Mouse (Mus musculus): ENCODE results near the gene Mad1l1. TPM values are rescaled to one million over a fixed set of nuclear protein-coding genes. Genes with fewer than 3 reads are reported as not detected.
"Not testable (repeated sequence)": the region's sequence is repeated elsewhere in the genome, so short reads cannot be mapped to it uniquely, and the experiment has no call there.

Mad1l1 gene
- polyA plus RNA-seq, 1 experiment from 2014 or later: 25.2 TPM

DNA sequence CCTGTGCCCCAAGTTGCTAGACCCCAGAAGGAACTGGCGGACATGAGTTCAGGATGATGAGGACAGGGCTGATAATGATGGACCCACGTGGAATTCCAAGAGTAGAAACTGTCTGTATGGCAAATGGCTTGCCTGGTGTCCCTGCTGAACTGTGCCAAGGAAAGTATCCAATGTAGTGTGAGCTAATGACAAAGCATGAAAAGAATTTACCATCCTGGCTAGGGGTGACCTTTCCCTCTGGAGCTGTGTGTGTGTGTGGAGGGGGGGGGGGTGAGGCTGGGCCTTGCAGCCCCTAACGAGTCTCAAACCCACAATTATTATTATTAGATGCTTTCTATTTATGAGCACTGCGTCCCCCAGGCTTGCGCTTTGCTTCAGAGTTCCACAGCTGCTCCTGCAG is 307.7 kb downstream of the Mad1l1 start:
- ATAC-seq (ENCODE audit: extremely low read depth, insufficient number of reproducible peaks, low FRiP score, low TSS enrichment): 0 out of 2 replicates have a peak, but pooled peaks have one; percentile 16
- no peaks in the 10 kb centered on the region for H3K27me3 ChIP-seq (replicated peaks)
- peak overlapping the region; percentile 15; the same call in 1 of the 2 replicates for H3K9ac ChIP-seq
- WGBS: 60% methylated on average over 5 of the region's 5 CpGs
- H3K36me3 ChIP-seq: 0 out of 2 replicates have a peak, but pooled peaks cover 5% of the 10 kb centered on the region
- no peak overlapping the region for H3K4me2 ChIP-seq
- H3K4me3 ChIP-seq: no peak overlapping the region
- peak overlapping the region; percentile 52; the same call in 1 of the 2 replicates for H3K27ac ChIP-seq (replicated peaks)
- H3K9me3 ChIP-seq: no peaks in the 10 kb centered on the region
- H3K4me1 ChIP-seq: peaks cover 27% of the 10 kb centered on the region

GRCm38 (mm10) chr5:140012286-140012967 is 308.9 kb downstream of the Mad1l1 start:
- H3K36me3 ChIP-seq: 0 out of 2 replicates have a peak, but pooled peaks cover 5% of the 10 kb centered on the region
- no peak overlapping the region for H3K4me3 ChIP-seq
- H3K4me1 ChIP-seq: peaks cover 38% of the 10 kb centered on the region
- no peaks in the 10 kb centered on the region for H3K9me3 ChIP-seq
- H3K27ac ChIP-seq (replicated peaks): no peak overlapping the region
- H3K27me3 ChIP-seq (replicated peaks): no peaks in the 10 kb centered on the region
- no peak for ATAC-seq (ENCODE audit: extremely low read depth, insufficient number of reproducible peaks, low FRiP score, low TSS enrichment)
- no peak overlapping the region for H3K4me2 ChIP-seq
- WGBS: 77% methylated on average over 12 of the region's 12 CpGs
- H3K9ac ChIP-seq: no peak overlapping the region

DNA sequence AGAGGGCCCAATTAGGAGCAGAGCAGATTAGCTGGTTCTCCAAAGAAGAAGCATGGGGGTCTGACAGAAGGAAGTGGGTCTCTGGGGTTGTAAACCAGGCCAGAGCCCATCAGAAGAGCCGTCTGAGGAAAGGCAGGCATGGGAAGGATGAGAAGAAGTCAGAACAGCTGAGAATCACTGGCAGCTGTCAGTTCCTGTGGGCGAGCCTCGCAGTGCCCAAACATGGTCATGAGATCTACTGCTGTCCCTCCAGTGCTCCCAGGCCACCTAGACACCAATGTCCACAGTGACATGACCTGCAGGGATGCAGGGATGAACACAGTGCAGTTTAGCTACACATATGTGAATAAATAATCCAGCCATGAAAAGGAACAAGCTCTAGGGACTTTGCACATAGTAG is 310.9 kb downstream of the Mad1l1 start:
- no peaks in the 10 kb centered on the region for H3K9me3 ChIP-seq
- H3K36me3 ChIP-seq: 0 out of 2 replicates have a peak, but pooled peaks cover 5% of the 10 kb centered on the region
- H3K4me2 ChIP-seq: no peak overlapping the region
- H3K4me3 ChIP-seq: no peak overlapping the region
- H3K4me1 ChIP-seq: peaks cover 42% of the 10 kb centered on the region
- ATAC-seq (ENCODE audit: extremely low read depth, insufficient number of reproducible peaks, low FRiP score, low TSS enrichment): no peak
- no peak overlapping the region for H3K9ac ChIP-seq
- H3K27me3 ChIP-seq (replicated peaks): no peaks in the 10 kb centered on the region
- no peak overlapping the region for H3K27ac ChIP-seq (replicated peaks)
- WGBS: 72% methylated on average over 3 of the region's 3 CpGs

GRCm38 (mm10) chr5:140009083-140009655 is 312.2 kb downstream of the Mad1l1 start:
- H3K4me3 ChIP-seq: no peak overlapping the region
- no peak overlapping the region for H3K4me2 ChIP-seq
- no peak overlapping the region for H3K9ac ChIP-seq
- no peaks in the 10 kb centered on the region for H3K9me3 ChIP-seq
- WGBS: 77% methylated on average over 7 of the region's 7 CpGs
- peaks cover 37% of the 10 kb centered on the region for H3K4me1 ChIP-seq
- ATAC-seq (ENCODE audit: extremely low read depth, insufficient number of reproducible peaks, low FRiP score, low TSS enrichment): no peak
- H3K27ac ChIP-seq (replicated peaks): no peak overlapping the region
- no peaks in the 10 kb centered on the region for H3K27me3 ChIP-seq (replicated peaks)
- H3K36me3 ChIP-seq: 0 out of 2 replicates have a peak, but pooled peaks cover 5% of the 10 kb centered on the region

DNA sequence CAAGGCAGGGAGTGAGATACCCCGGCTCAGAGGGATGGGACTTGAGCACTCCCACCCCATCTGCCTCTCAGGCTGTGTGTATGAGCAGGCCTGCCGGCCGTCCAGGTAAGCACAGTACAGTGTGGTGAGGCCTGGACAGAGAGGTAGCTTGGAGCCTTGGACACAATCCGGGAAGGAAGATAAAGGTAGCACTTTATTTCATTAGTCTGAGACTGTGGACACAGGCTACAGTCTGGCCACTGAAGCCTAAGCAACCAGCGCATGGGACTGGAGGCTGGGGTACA is 312.9 kb downstream of the Mad1l1 start:
- H3K9ac ChIP-seq: no peak overlapping the region
- no peak for ATAC-seq (ENCODE audit: extremely low read depth, insufficient number of reproducible peaks, low FRiP score, low TSS enrichment)
- WGBS: 66% methylated on average over 5 of the region's 5 CpGs
- no peaks in the 10 kb centered on the region for H3K27me3 ChIP-seq (replicated peaks)
- no peak overlapping the region for H3K27ac ChIP-seq (replicated peaks)
- H3K36me3 ChIP-seq: 0 out of 2 replicates have a peak, but pooled peaks cover 5% of the 10 kb centered on the region
- H3K4me2 ChIP-seq: no peak overlapping the region
- no peak overlapping the region for H3K4me3 ChIP-seq
- H3K9me3 ChIP-seq: no peaks in the 10 kb centered on the region
- H3K4me1 ChIP-seq: peaks cover 30% of the 10 kb centered on the region

DNA sequence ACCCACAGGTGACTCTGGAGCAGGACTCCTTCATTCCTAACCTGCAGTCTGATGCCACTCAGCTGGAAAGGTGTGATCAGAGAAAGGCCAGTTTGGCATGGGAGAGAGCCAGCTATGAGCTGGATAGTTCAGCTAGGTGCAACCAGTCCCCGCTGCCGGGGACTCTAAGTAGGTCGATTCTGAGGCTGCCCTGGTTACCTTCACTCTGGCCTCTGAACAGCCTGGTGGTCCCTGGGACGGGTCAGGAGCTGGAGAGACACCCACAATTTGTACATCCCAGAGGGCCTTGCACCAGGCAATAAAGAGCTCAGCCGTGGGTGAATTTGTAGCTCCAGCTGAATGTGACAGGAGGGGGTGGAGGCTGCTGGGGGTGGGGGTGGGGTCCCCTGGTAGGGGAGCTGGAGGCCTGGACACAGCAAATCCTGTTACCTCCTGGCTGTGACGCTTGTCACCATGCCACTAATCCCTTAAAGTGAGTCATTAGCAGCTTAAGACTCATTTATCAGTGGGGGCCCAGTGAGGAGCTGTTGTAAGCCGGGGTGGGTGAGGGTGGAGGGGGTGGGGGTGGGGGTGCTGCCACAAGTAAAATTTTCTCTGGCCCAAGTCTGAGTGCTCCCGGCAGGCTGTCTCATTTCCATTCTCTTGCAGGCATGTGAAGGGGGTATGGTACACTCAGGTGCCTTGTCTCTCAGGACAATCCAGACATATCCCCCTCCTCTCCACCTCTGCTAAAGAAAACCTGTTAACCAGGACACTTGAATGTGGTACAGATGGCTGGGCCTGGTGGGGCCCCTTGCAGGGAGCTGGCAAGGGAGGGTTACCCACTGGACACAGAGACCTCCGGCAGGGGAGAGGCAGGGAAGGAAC is 313.5 kb downstream of the Mad1l1 start:
- Histone ChIP-seq H3K27ac (replicated peaks) (no peak overlapping the region), H3K27me3 (replicated peaks) (no peaks in the 10 kb centered on the region), H3K9me3 (no peaks in the 10 kb centered on the region), H3K36me3 (0 out of 2 replicates have a peak, but pooled peaks cover 5% of the 10 kb centered on the region), H3K9ac (no peak overlapping the region), H3K4me2 (no peak overlapping the region), H3K4me1 (peaks cover 24% of the 10 kb centered on the region), H3K4me3 (no peak overlapping the region)
- ATAC-seq (ENCODE audit: extremely low read depth, insufficient number of reproducible peaks, low FRiP score, low TSS enrichment): no peak
- WGBS: 43% methylated on average over 9 of the region's 9 CpGs

DNA sequence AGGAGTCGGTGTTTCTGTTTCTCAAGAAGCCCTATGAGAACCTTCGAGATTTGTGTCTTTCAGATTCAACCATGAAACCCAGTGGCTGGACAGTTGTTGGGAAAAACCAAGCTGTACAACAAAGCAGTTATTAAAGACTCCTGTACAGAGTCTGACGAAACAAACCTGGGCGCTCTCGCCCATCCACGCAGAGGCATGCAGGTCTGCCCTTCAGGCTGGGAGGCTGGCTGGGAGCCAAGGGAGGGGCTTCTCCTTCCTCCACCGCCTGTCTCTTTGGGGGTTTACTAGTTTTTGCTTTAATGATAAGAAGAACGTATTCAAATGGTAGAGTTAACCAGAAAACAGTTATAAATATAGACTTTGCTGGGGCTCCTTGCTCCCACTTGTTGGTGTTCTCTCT is 314.5 kb downstream of the Mad1l1 start:
- Histone ChIP-seq H3K9me3 (no peaks in the 10 kb centered on the region), H3K27me3 (replicated peaks) (no peaks in the 10 kb centered on the region), H3K4me2 (no peak overlapping the region), H3K4me3 (no peak overlapping the region), H3K27ac (replicated peaks) (no peak overlapping the region), H3K9ac (no peak overlapping the region), H3K4me1 (peaks cover 20% of the 10 kb centered on the region), H3K36me3 (0 out of 2 replicates have a peak, but pooled peaks cover 5% of the 10 kb centered on the region)
- 56% methylated on average over 8 of the region's 8 CpGs for WGBS
- ATAC-seq (ENCODE audit: extremely low read depth, insufficient number of reproducible peaks, low FRiP score, low TSS enrichment): no peak

GRCm38 (mm10) chr5:140002541-140002940 is 318.8 kb downstream of the Mad1l1 start:
- Histone ChIP-seq H3K36me3 (no peaks in the 10 kb centered on the region), H3K27ac (replicated peaks) (no peak overlapping the region), H3K9ac (no peak overlapping the region), H3K4me2 (no peak overlapping the region), H3K4me3 (no peak overlapping the region), H3K9me3 (no peaks in the 10 kb centered on the region), H3K4me1 (peaks cover 10% of the 10 kb centered on the region), H3K27me3 (replicated peaks) (no peaks in the 10 kb centered on the region)
- no peak for ATAC-seq (ENCODE audit: extremely low read depth, insufficient number of reproducible peaks, low FRiP score, low TSS enrichment)
- 59% methylated on average over 3 of the region's 3 CpGs for WGBS

DNA sequence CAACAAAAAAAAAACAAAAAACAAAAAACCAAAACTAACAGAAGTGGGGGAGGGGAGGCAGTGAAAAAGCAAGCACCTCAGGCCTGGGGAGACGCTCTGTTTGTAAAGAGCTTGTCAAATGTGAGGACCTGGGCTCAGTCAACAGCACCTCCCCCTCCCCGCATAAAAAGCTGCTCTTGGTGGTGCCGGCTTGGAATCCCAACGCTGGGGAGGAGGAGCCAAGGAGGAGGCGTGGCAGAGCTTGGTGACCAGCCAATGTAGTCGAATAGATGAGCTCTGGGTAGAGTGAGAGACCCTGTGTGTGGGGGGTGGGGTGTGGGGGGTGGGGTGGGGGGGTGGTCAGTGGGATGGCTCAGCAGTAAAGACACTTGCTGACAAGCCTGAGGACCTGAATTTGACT is 322.4 kb downstream of the Mad1l1 start:
- no peak overlapping the region for H3K27ac ChIP-seq (replicated peaks)
- no peak overlapping the region for H3K4me3 ChIP-seq
- ATAC-seq (ENCODE audit: extremely low read depth, insufficient number of reproducible peaks, low FRiP score, low TSS enrichment): no peak
- H3K4me1 ChIP-seq: no peaks in the 10 kb centered on the region
- WGBS: 20% methylated on average over 6 of the region's 6 CpGs
- H3K27me3 ChIP-seq (replicated peaks): no peaks in the 10 kb centered on the region
- no peak overlapping the region for H3K4me2 ChIP-seq
- H3K36me3 ChIP-seq: no peaks in the 10 kb centered on the region
- H3K9ac ChIP-seq: no peak overlapping the region
- H3K9me3 ChIP-seq: no peaks in the 10 kb centered on the region

- not testable (repeated sequence) for H3K4me3 ChIP-seq; H3K27me3 ChIP-seq (replicated peaks); H3K27ac ChIP-seq (replicated peaks); H3K4me2 ChIP-seq; H3K9ac ChIP-seq; H3K4me1 ChIP-seq; H3K36me3 ChIP-seq; H3K9me3 ChIP-seq; ATAC-seq (ENCODE audit: extremely low read depth, insufficient number of reproducible peaks, low FRiP score, low TSS enrichment)
- WGBS: 78% methylated on average over 12 of the region's 12 CpGs
Measured at GRCm38 (mm10) chr5:139998321-139998720, 323.0 kb downstream of the Mad1l1 start.

DNA sequence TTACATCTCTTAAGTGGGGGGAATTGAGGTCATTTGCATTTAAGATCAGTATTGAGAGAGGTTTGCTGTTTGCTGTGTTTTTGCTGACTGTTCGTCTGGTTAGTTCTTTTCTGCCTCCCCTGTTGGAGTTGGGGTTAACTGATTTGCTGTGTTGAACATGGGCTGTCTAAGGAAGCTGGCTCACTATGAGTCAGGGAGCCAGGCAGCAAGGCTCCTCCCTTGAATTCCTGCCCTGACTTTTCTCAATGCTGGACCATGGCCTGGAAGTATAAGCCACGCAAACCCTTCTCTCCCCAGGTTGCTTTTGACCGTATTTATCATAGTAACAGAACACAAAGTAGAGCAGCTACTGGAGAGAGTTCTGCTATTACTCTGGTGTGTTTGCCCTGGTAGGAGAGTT is 329.8 kb downstream of the Mad1l1 start:
- H3K4me2 ChIP-seq: no peak overlapping the region
- no peak overlapping the region for H3K27ac ChIP-seq (replicated peaks)
- H3K36me3 ChIP-seq: no peaks in the 10 kb centered on the region
- peaks cover under 1% of the 10 kb centered on the region; the same call in 1 of the 2 replicates for H3K27me3 ChIP-seq (replicated peaks)
- no peaks in the 10 kb centered on the region for H3K4me1 ChIP-seq
- ATAC-seq (ENCODE audit: extremely low read depth, insufficient number of reproducible peaks, low FRiP score, low TSS enrichment): no peak
- 73% methylated on average over 3 of the region's 3 CpGs for WGBS
- H3K9me3 ChIP-seq: peaks cover 26% of the 10 kb centered on the region
- H3K4me3 ChIP-seq: no peak overlapping the region
- H3K9ac ChIP-seq: no peak overlapping the region

Data from heart, embryonic 13.5 days (tissue).